Mouse (Mus musculus) embryonic facial prominence, embryonic 13.5 days (tissue): ENCODE data around the gene Tkt. TPM values are rescaled to one million over a fixed set of nuclear protein-coding genes. Genes with fewer than 3 reads are reported as not detected.
"Not testable (repeated sequence)": the region's sequence is repeated elsewhere in the genome, so short reads cannot be mapped to it uniquely, and the experiment has no call there.

ENCODE experiments used
- ATAC-seq: fragments of 200-750 bp; cut with Nextera tagmentation; 2 replicates; pipeline ENCODE4 v1.8.0; 2017; ENCODE audit warnings: low read depth; ENCODE audit not compliant: insufficient number of reproducible peaks, insufficient read depth, low FRiP score, low TSS enrichment
- H3K27ac ChIP-seq: fragments of 300-500 bp; sonication (generic); 2 replicates; pipeline ENCODE4 v1.5.1; 2015; ENCODE audit warnings: moderate library complexity, mild to moderate bottlenecking, inconsistent platforms
- H3K27me3 ChIP-seq: fragments of 300-500 bp; sonication (generic); 2 replicates; pipeline ENCODE4 v1.6.1; 2015; ENCODE audit warnings: mild to moderate bottlenecking, inconsistent platforms
- H3K36me3 ChIP-seq: fragments of 300-500 bp; sonication (generic); 2 replicates; pipeline ENCODE4 v1.6.1; 2015; ENCODE audit warnings: mild to moderate bottlenecking, inconsistent platforms
- H3K4me1 ChIP-seq: fragments of 300-500 bp; sonication (generic); 2 replicates; pipeline ENCODE4 v1.6.1; 2015; ENCODE audit warnings: inconsistent platforms
- H3K4me2 ChIP-seq: fragments of 300-500 bp; sonication (generic); 2 replicates; pipeline ENCODE4 v1.6.1; 2015; ENCODE audit warnings: moderate library complexity, mild to moderate bottlenecking, inconsistent platforms
- H3K4me3 ChIP-seq: fragments of 300-500 bp; sonication (generic); 2 replicates; pipeline ENCODE4 v1.5.1; 2015; ENCODE audit warnings: mild to moderate bottlenecking, inconsistent platforms
- H3K9ac ChIP-seq: fragments of 300-500 bp; sonication (generic); 2 replicates; pipeline ENCODE4 v1.6.1; 2015; ENCODE audit warnings: mild to moderate bottlenecking, inconsistent platforms
- H3K9me3 ChIP-seq: fragments of 300-500 bp; sonication (generic); 2 replicates; pipeline ENCODE4 v1.6.1; 2016; ENCODE audit warnings: inconsistent platforms
- WGBS: fragments of 180-500 bp; shearing (Covaris S2); methylation state at CpG from one replicate; pipeline ENCODE4 v1.1.7; 2015; ENCODE audit warnings: mixed read lengths; 5-methylcytosine and 5-hydroxymethylcytosine counted together
- polyA plus RNA-seq: library from polyadenylated mRNA; unstranded; fragments of >200 nt; fragmentation: Nextera tagmentation; extraction: Ambion mirVana; gene quantifications from 2 replicates; pipeline ENCODE4 v1.2.1, GENCODE M21; 2015

Gene Tkt
- polyA plus RNA-seq, 1 experiment from 2014 or later: 242 TPM

DNA sequence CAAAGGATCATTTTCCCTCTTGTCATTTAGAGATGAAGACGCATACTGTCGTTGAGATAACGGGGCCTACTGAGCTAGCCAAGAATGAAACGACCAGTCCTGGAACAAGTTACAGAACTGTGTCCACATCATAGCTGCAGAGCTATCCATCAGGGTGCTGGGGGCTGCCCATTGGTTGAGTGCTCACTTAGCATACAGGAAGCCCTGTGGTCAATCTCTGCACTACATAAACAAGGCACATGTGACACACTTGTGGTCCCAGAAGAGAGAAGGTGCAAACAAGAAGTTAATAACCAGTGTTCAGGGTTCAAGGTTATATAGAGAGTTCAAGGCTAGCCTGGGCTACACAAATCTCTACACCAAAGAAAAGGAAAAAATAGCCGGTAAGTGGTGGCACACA is 16.7 kb upstream of the Tkt start:
- no peak for ATAC-seq
- Histone ChIP-seq H3K4me1 (0 out of 2 replicates have a peak, but pooled peaks cover 2% of the 10 kb centered on the region), H3K36me3 (peaks cover 18% of the 10 kb centered on the region), H3K27ac (no peak overlapping the region), H3K9ac (no peak overlapping the region), H3K27me3 (no peaks in the 10 kb centered on the region), H3K9me3 (no peaks in the 10 kb centered on the region), H3K4me3 (no peak overlapping the region), H3K4me2 (no peak overlapping the region)
- WGBS: 85% methylated on average over 5 of the region's 5 CpGs

DNA sequence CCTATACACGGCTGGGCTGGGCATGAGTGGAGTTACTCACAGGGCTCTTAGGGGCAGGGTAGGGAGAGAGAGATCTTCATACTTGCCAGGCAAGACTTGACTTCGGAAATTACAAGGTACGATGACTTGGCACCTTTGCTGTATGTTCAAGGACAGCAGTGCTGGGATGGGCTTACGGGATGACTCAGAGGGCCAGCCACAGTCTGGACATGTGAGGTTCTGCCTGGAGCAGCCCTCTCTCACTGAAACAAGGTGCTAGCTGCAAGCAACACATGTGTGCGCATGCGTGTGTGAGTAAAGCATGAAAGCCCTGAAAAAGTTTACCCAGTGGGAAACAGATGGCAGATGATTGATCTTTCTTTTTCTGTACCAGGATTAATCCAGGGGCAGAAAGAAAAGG is 16.3 kb upstream of the Tkt start:
- no peaks in the 10 kb centered on the region for H3K9me3 ChIP-seq
- no peaks in the 10 kb centered on the region for H3K27me3 ChIP-seq
- no peak for ATAC-seq
- 88% methylated on average over 6 of the region's 6 CpGs for WGBS
- 0 out of 2 replicates have a peak, but pooled peaks cover 2% of the 10 kb centered on the region for H3K4me1 ChIP-seq
- H3K36me3 ChIP-seq: peaks cover 16% of the 10 kb centered on the region
- H3K9ac ChIP-seq: no peak overlapping the region
- no peak overlapping the region for H3K4me2 ChIP-seq
- H3K4me3 ChIP-seq: no peak overlapping the region
- H3K27ac ChIP-seq: no peak overlapping the region

DNA sequence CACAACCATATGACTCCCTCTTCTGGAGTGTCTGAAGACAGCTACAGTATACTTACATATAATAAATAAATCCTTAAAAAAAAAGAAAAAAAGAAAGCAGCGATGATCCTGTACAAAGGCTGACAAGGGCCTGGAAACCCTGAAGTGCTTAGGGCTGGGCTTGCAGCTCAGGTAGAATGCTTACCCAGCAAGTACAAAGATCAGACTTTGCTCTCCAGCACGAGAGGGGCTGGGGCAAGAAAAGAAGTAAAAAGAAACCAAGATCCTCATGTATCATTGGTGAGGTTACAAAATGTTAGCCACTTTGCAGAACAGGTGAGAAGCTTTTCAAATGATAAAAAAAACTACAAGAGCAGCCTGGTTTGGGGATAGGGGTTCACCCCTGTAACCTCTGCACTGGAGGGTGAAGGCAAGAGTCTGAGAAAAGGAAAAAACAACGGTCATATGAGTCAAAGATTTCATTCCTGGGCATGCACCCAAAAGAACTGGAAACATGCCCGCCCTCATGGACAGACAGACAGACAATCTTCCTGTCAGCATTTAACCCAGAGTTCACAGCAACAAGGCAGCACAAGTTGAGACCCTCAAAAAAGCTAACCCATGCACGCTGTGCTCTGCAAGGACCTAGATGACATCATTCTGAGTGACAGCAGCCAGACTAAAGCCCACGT is 14.2 kb upstream of the Tkt start:
- Histone ChIP-seq H3K27ac (no peak overlapping the region), H3K36me3 (peaks cover 4% of the 10 kb centered on the region; the same call in 1 of the 2 replicates), H3K4me1 (0 out of 2 replicates have a peak, but pooled peaks cover 2% of the 10 kb centered on the region), H3K4me3 (no peak overlapping the region), H3K9me3 (no peaks in the 10 kb centered on the region), H3K27me3 (no peaks in the 10 kb centered on the region), H3K9ac (no peak overlapping the region), H3K4me2 (no peak overlapping the region)
- ATAC-seq: 0 out of 2 replicates have a peak, but pooled peaks have one; percentile 20
- 80% methylated on average over 6 of the region's 6 CpGs for WGBS

DNA sequence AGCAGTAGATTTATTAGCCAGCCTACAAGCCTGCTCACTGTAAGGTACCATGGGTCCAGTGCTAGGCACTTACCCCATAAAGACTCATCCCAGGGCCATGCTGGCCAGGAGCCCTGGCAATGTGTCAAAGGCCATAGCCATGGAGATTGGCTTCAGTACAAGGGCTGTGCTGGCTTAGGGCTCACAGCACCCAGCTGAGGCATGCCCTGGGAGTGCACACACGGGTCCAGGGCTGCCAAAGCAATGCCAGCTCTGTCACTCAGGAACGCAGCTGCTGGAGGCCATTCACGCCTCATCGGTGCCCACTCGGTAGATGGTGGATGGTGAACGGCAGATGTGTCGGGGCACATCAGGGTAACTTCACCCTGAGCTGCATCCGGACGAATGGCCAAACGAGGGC is 6.6 kb upstream of the Tkt start:
- H3K4me2 ChIP-seq: no peak overlapping the region
- H3K4me3 ChIP-seq: no peak overlapping the region
- 46% methylated on average over 10 of the region's 10 CpGs for WGBS
- H3K4me1 ChIP-seq: no peaks in the 10 kb centered on the region
- H3K9me3 ChIP-seq: no peaks in the 10 kb centered on the region
- no peaks in the 10 kb centered on the region for H3K27me3 ChIP-seq
- ATAC-seq: no peak
- H3K27ac ChIP-seq: no peak overlapping the region
- no peaks in the 10 kb centered on the region for H3K36me3 ChIP-seq
- H3K9ac ChIP-seq: 0 out of 2 replicates have a peak overlapping the region, but pooled peaks have one; percentile 3

DNA sequence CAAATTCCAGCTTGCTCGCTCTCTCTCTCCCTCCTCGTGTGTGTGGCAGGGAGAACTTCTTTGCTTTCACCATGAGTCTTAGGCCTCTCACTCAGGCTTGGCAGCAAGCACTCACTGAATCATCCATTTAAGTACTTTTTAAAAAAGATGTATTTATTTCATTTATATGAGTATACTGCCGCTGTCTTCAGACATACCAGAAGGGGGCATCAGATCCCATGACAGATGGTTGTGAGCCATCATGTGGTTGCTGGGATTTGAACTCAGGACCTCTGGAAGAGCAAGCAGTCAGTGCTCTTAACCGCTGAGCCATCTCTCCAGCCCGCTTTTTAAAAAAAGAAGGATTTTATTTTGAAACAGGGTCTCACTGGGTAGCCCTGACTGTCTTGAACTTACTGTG is 4.8 kb upstream of the Tkt start:
- not testable (repeated sequence) for H3K36me3 ChIP-seq, H3K27ac ChIP-seq
- WGBS: 70% methylated on average over 5 of the region's 5 CpGs

DNA sequence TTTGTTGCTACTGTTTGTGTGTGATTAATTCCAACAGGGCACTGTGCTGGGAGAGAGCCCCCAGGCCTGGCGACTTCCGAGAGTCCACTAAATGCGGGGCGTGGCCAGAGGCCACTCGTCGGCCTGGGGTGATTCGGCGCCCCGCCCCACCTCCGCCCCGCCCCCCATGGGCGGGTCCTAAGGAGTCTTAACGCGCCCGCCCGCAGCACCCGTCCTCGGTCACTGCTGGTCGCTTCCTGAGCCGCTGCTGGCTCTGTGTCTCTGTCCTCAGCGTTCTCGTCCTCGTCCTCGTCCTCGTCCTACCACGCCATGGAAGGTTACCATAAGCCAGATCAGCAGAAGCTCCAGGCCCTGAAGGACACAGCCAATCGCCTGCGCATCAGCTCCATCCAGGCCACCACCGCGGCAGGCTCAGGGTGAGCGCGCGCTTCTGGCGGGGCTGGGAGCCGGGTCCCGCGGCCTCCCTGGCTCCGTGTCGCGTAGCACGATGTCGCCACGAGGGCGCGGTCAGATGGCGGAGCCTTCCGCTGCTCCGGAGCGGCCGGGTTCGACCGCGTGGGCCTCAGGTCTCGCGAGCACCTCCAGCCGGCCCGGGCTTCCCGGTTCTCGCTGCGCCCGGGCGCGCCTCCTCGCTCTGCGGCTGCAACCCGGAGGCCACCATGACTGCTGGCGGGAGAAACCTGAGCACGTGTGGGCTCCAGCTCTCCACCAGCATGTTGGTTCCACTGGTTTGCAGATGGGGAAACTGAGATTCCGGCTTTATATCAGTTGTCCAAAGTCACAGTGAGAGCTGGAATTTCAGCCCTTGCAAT is 1.0 kb downstream of the Tkt start:
- Histone ChIP-seq H3K27ac (peak overlapping the region; percentile 92), H3K4me1 (peaks cover 33% of the 10 kb centered on the region), H3K4me2 (peak overlapping the region; percentile 88), H3K9ac (peak overlapping the region; percentile 91), H3K36me3 (peaks cover 5% of the 10 kb centered on the region; the same call in 1 of the 2 replicates), H3K27me3 (no peaks in the 10 kb centered on the region), H3K4me3 (peak overlapping the region; percentile 76), H3K9me3 (no peaks in the 10 kb centered on the region)
- WGBS: under 1% methylated on average over 69 of the region's 69 CpGs
- peak; percentile 87 for ATAC-seq

More for the DNA sequence above, 4.8 kb upstream of the Tkt start:
- not testable (repeated sequence) for ATAC-seq, H3K9ac ChIP-seq, H3K4me3 ChIP-seq, H3K4me1 ChIP-seq, H3K4me2 ChIP-seq, H3K9me3 ChIP-seq, H3K27me3 ChIP-seq

DNA sequence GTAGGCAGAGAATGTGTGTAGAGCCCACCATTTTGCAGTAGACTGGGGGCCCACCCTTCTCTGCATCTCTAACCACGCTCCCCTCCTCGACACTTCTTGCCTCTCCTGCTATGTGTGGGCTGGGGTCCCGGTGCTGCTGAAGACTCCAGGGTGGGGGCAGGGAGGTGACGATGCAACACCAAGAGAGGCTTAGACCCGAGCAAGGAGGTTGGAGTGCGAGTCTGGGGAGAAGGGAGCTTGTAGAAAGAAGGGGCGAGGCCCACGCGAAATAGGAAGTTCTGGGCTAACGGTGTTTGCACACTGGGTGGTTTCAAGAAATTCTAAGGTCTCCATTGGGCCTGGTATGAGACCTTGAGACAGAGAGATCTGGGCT is 1.6 kb downstream of the Tkt start:
- H3K4me3 ChIP-seq: peak overlapping the region; percentile 76
- ATAC-seq: no peak
- no peaks in the 10 kb centered on the region for H3K27me3 ChIP-seq
- peak overlapping the region; percentile 92 for H3K27ac ChIP-seq
- H3K9me3 ChIP-seq: no peaks in the 10 kb centered on the region
- H3K36me3 ChIP-seq: peaks cover 11% of the 10 kb centered on the region; the same call in 1 of the 2 replicates
- H3K9ac ChIP-seq: peak overlapping the region; percentile 91
- peaks cover 33% of the 10 kb centered on the region for H3K4me1 ChIP-seq
- peak overlapping the region; percentile 88 for H3K4me2 ChIP-seq
- under 1% methylated on average over 10 of the region's 10 CpGs for WGBS

DNA sequence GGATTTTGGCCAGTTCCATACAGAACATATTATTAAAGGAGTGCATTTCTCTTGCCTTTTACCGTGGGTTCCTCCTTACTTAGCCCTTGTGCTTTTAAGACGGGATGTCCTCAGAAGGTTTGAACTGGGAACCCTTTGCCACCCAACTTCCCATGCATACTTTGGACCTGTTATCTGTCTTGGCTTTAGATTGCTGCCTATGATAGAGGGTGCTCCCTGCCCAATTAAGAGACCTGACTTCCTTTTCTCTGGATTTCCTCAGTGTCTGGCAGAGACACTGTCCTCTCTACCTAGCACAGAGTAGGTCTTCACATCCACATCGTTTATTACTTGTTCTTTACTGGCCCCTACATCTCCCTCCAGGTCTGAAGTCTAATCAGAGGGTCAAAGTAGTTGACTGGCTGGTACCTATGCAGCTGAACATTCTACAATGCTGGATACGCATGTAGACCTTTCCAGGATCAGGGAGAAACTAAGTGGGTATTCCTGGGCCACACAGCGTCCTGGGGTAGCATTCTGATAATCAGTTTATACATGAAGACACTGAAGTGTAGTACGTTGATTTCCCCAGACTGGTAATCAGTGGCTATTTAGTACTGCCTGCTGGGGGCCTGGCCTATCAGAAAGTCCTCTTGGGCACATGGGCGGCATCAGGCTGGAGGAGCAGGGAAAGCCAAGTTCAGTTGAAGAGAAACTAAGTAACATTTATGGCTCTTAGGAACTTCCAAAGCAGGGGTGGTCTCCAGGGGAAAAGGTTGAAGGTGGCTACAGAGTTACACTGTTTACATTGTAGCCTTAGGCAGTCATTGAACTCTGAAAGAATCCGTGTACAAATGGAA is 2.3 kb downstream of the Tkt start:
- peak overlapping the region; percentile 91 for H3K9ac ChIP-seq
- H3K36me3 ChIP-seq: peaks cover 15% of the 10 kb centered on the region
- WGBS: 29% methylated on average over 8 of the region's 8 CpGs
- H3K4me3 ChIP-seq: peak overlapping the region; percentile 76
- H3K9me3 ChIP-seq: no peaks in the 10 kb centered on the region
- H3K27ac ChIP-seq: no peak overlapping the region
- ATAC-seq: no peak
- no peaks in the 10 kb centered on the region for H3K27me3 ChIP-seq
- H3K4me2 ChIP-seq: peak overlapping the region; percentile 88
- H3K4me1 ChIP-seq: peaks cover 33% of the 10 kb centered on the region

DNA sequence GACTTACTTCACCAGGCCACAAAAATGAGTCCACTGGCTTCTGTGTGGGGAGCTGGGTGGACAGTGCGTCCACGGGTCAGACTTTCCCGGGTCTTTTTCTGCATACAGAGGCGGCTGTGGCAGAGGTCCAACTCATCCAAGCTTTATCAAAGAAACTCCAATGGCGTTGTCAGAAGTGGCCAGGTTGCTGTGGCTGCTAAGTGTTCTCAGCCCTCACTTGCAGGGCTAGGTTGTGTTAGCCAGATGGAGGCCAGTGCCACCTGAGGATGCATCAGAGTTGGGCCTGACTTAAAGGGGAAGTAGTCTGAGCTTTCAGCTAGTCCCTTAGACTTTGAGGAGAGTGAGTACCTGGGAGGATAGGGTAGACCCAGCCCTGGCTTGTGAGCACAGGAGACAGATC is 3.4 kb downstream of the Tkt start:
- H3K4me3 ChIP-seq: peak overlapping the region; percentile 76
- H3K4me1 ChIP-seq: peaks cover 33% of the 10 kb centered on the region
- 0 out of 2 replicates have a peak overlapping the region, but pooled peaks have one; percentile 37 for H3K9ac ChIP-seq
- peaks cover 26% of the 10 kb centered on the region for H3K36me3 ChIP-seq
- H3K4me2 ChIP-seq: peak overlapping the region; percentile 88
- H3K27ac ChIP-seq: no peak overlapping the region
- H3K27me3 ChIP-seq: no peaks in the 10 kb centered on the region
- H3K9me3 ChIP-seq: no peaks in the 10 kb centered on the region
- ATAC-seq: no peak
- 74% methylated on average over 5 of the region's 5 CpGs for WGBS

DNA sequence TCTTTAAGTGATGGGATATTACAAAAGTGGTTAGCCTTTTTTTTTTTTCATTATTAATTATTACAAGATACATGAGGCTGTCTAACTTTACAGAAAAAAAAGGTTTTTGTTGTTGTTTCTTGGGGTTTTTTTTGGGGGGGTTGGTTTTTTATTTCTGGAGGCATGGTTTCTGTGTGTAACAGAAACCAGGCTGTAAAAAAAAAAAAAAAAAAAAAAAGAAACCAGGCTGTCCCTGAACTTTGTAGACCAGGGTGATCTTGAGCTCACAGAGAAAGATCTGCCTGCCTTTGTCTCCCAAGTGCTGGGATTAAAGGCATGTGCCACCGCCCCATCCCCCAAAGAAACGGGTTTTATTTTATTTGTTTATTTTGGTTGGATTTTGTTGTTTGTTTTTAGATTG is 3.8 kb downstream of the Tkt start:
- H3K4me1 ChIP-seq: peaks cover 33% of the 10 kb centered on the region
- no peak overlapping the region for H3K4me3 ChIP-seq
- H3K9me3 ChIP-seq: no peaks in the 10 kb centered on the region
- no peak overlapping the region for H3K4me2 ChIP-seq
- no peaks in the 10 kb centered on the region for H3K27me3 ChIP-seq
- H3K36me3 ChIP-seq: peaks cover 27% of the 10 kb centered on the region
- H3K9ac ChIP-seq: no peak overlapping the region
- 92% methylated on average over 2 of the region's 2 CpGs for WGBS
- ATAC-seq: no peak
- H3K27ac ChIP-seq: no peak overlapping the region

DNA sequence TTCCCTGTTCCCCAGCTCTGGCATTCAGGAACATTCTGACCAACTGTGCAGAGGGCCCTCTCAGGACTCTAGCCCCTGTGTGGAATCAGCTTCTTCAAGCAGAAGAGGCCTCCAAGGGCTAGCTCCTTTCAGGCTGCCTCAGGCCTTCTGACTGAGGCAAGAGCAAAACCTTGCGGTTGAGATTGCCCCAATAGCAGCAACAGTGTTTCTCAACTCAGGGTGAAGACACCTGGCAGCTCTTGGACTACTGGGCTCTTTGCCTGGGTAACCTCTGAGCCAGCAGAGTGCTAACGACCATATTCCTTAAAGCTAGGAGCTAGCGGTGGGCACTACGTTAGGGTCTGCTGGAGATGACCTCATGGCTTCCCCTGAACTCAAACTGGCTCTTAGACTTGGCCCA is 5.0 kb downstream of the Tkt start:
- peaks cover 35% of the 10 kb centered on the region for H3K4me1 ChIP-seq
- no peak overlapping the region for H3K4me3 ChIP-seq
- H3K4me2 ChIP-seq: no peak overlapping the region
- no peaks in the 10 kb centered on the region for H3K27me3 ChIP-seq
- H3K9ac ChIP-seq: no peak overlapping the region
- H3K27ac ChIP-seq: no peak overlapping the region
- 93% methylated on average over 4 of the region's 4 CpGs for WGBS
- H3K9me3 ChIP-seq: no peaks in the 10 kb centered on the region
- no peak for ATAC-seq
- H3K36me3 ChIP-seq: peaks cover 38% of the 10 kb centered on the region
